Mouse (Mus musculus): ENCODE results near the gene Zfp334. TPM values are rescaled to one million over a fixed set of nuclear protein-coding genes. Genes with fewer than 3 reads are reported as not detected.

The Zfp334 gene
- polyA plus RNA-seq, 1 experiment, result not detected

- TF ChIP-seq GATA1 (IDR thresholded peaks at IDR 0.05; ENCODE audit: borderline replicate concordance, low read length) (no peak), FLI1 (IDR thresholded peaks at IDR 0.05; ENCODE audit: low read length) (no peak)
- Histone ChIP-seq H3K4me1 (peaks cover 7% of the 10 kb centered on the region), H3K36me3 (replicated peaks; ENCODE audit: low read length) (no peaks in the 10 kb centered on the region), H3K27me3 (replicated peaks) (peaks cover 62% of the 10 kb centered on the region), H3K4me3 (replicated peaks) (no peak overlapping the region), H3K9me3 (peaks cover 4% of the 10 kb centered on the region)
These were observed 689 bp downstream of the Zfp334 start for GRCm38 (mm10) chr2:165387370-165387769.

GRCm38 (mm10) chr2:165380050-165380449 lies 8.0 kb downstream of the Zfp334 start:
- Histone ChIP-seq H3K4me3 (replicated peaks) (peak overlapping the region; percentile 14), H3K36me3 (replicated peaks; ENCODE audit: low read length) (no peaks in the 10 kb centered on the region), H3K9me3 (peaks cover 30% of the 10 kb centered on the region), H3K27me3 (replicated peaks) (peaks cover 51% of the 10 kb centered on the region), H3K4me1 (peaks cover 7% of the 10 kb centered on the region; the same call in 1 of the 2 replicates)
- no peak for TF ChIP-seq GATA1 (IDR thresholded peaks at IDR 0.05; ENCODE audit: borderline replicate concordance, low read length)
- no peak for TF ChIP-seq FLI1 (IDR thresholded peaks at IDR 0.05; ENCODE audit: low read length)

GRCm38 (mm10) chr2:165376001-165376400 lies 12.1 kb downstream of the Zfp334 start:
- TF ChIP-seq FLI1 (IDR thresholded peaks at IDR 0.05; ENCODE audit: low read length), result no peak
- no peak for TF ChIP-seq GATA1 (IDR thresholded peaks at IDR 0.05; ENCODE audit: borderline replicate concordance, low read length)
- no peak overlapping the region for H3K4me3 ChIP-seq (replicated peaks)

GRCm38 (mm10) chr2:165375478-165375877 lies 12.6 kb downstream of the Zfp334 start:
- peaks cover 23% of the 10 kb centered on the region for H3K9me3 ChIP-seq
- H3K4me1 ChIP-seq, result peaks cover 7% of the 10 kb centered on the region; the same call in 1 of the 2 replicates
- TF ChIP-seq GATA1 (IDR thresholded peaks at IDR 0.05; ENCODE audit: borderline replicate concordance, low read length), result no peak
- TF ChIP-seq FLI1 (IDR thresholded peaks at IDR 0.05; ENCODE audit: low read length), result no peak
- no peaks in the 10 kb centered on the region for H3K36me3 ChIP-seq (replicated peaks; ENCODE audit: low read length)
- peaks cover 39% of the 10 kb centered on the region for H3K27me3 ChIP-seq (replicated peaks)
- no peak overlapping the region for H3K4me3 ChIP-seq (replicated peaks)

More at GRCm38 (mm10) chr2:165376001-165376400, 12.1 kb downstream of the Zfp334 start:
- Histone ChIP-seq H3K9me3 (peaks cover 28% of the 10 kb centered on the region), H3K4me1 (peaks cover 7% of the 10 kb centered on the region; the same call in 1 of the 2 replicates), H3K36me3 (replicated peaks; ENCODE audit: low read length) (no peaks in the 10 kb centered on the region), H3K27me3 (replicated peaks) (peaks cover 43% of the 10 kb centered on the region)

GRCm38 (mm10) chr2:165371066-165371465 lies 17.0 kb downstream of the Zfp334 start:
- Histone ChIP-seq H3K4me3 (replicated peaks) (no peak overlapping the region), H3K36me3 (replicated peaks; ENCODE audit: low read length) (no peaks in the 10 kb centered on the region), H3K27me3 (replicated peaks) (peaks cover 52% of the 10 kb centered on the region), H3K9me3 (peaks cover 11% of the 10 kb centered on the region; the same call in 1 of the 2 replicates), H3K4me1 (peaks cover 26% of the 10 kb centered on the region)
- no peak for TF ChIP-seq GATA1 (IDR thresholded peaks at IDR 0.05; ENCODE audit: borderline replicate concordance, low read length)
- TF ChIP-seq FLI1 (IDR thresholded peaks at IDR 0.05; ENCODE audit: low read length), result no peak

- TF ChIP-seq FLI1 (IDR thresholded peaks at IDR 0.05; ENCODE audit: low read length) (no peak), GATA1 (IDR thresholded peaks at IDR 0.05; ENCODE audit: borderline replicate concordance, low read length) (no peak)
These were observed 17.7 kb downstream of the Zfp334 start for GRCm38 (mm10) chr2:165370348-165370747.

GRCm38 (mm10) chr2:165368496-165368895 lies 19.6 kb downstream of the Zfp334 start, which contains the start of gene Zfp663:
Zfp663 (minus strand) TSS chr2:165368729.
- Histone ChIP-seq H3K27me3 (replicated peaks) (peaks cover 53% of the 10 kb centered on the region), H3K36me3 (replicated peaks; ENCODE audit: low read length) (no peaks in the 10 kb centered on the region), H3K9me3 (0 out of 2 replicates have a peak, but pooled peaks cover under 1% of the 10 kb centered on the region), H3K4me3 (replicated peaks) (peak within 1 kb of the TSS; percentile 53), H3K4me1 (peaks cover 30% of the 10 kb centered on the region)
- TF ChIP-seq GATA1 (IDR thresholded peaks at IDR 0.05; ENCODE audit: borderline replicate concordance, low read length) (no peak), FLI1 (IDR thresholded peaks at IDR 0.05; ENCODE audit: low read length) (no peak)

More at GRCm38 (mm10) chr2:165370348-165370747, 17.7 kb downstream of the Zfp334 start:
- Histone ChIP-seq H3K4me3 (replicated peaks) (no peak overlapping the region), H3K36me3 (replicated peaks; ENCODE audit: low read length) (no peaks in the 10 kb centered on the region), H3K4me1 (peaks cover 19% of the 10 kb centered on the region), H3K9me3 (peaks cover 11% of the 10 kb centered on the region; the same call in 1 of the 2 replicates), H3K27me3 (replicated peaks) (peaks cover 54% of the 10 kb centered on the region)

GRCm38 (mm10) chr2:165367868-165368439 lies 20.1 kb downstream of the Zfp334 start:
- Histone ChIP-seq H3K4me3 (replicated peaks) (peak overlapping the region; percentile 53), H3K27me3 (replicated peaks) (peaks cover 59% of the 10 kb centered on the region), H3K4me1 (peaks cover 30% of the 10 kb centered on the region), H3K9me3 (peaks cover 5% of the 10 kb centered on the region), H3K36me3 (replicated peaks; ENCODE audit: low read length) (no peaks in the 10 kb centered on the region)
- TF ChIP-seq GATA1 (IDR thresholded peaks at IDR 0.05; ENCODE audit: borderline replicate concordance, low read length), result no peak
- TF ChIP-seq FLI1 (IDR thresholded peaks at IDR 0.05; ENCODE audit: low read length), result no peak

GRCm38 (mm10) chr2:165367047-165367520 lies 21.0 kb downstream of the Zfp334 start:
- Histone ChIP-seq H3K4me3 (replicated peaks) (no peak overlapping the region), H3K4me1 (peaks cover 30% of the 10 kb centered on the region), H3K9me3 (peaks cover 6% of the 10 kb centered on the region), H3K27me3 (replicated peaks) (peaks cover 64% of the 10 kb centered on the region), H3K36me3 (replicated peaks; ENCODE audit: low read length) (no peaks in the 10 kb centered on the region)
- no peak for TF ChIP-seq GATA1 (IDR thresholded peaks at IDR 0.05; ENCODE audit: borderline replicate concordance, low read length)
- TF ChIP-seq FLI1 (IDR thresholded peaks at IDR 0.05; ENCODE audit: low read length), result no peak

Data from megakaryocyte, embryonic 14.5 days (primary cell).